Mouse (Mus musculus): ENCODE measurements around the gene Edn2.

The Edn2 gene

DNA sequence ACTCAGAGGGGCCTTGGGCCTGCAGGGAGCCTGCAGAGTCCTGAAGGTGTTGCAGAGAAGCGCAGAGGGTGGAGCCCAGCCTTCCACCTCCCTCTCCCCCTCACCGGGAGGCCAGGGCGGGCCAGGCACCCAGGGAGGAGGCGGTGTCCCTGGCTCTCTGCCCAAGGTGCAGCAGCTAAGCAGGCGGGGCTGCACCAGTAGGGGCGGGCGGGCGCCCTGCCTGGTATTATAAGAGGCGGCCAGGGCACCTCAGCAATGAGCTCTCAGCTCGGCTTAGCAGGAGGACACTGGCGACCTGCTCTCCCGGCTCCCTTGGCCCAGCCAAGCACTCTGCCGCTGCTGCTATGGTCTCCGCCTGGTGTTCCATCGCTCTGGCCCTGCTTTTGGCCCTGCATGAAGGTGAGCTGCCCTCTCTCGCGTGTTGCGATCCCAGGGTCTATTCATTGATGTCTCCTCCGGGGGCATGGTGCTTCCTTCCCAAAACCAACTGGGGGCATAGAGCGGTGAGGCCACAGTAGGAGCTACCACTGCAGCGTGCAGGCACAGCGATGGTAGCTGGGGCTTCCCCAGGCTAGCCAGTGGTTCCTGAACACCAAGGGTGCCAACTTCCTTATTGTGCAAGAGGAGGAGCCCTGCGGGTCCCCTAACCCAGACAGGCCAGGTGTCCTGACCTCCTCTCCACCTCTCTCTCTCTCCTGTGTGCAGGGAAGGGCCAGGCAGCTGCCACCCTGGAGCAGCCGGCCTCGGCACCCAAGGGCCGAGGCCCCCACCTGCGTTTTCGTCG, at the start of gene Edn2:
Edn2 (plus strand) TSS at position 41 of the 784 bp plus-strand sequence.
- DNase-seq: no peak

GRCm38 (mm10) chr4:120115516-120115915, 45.5 kb upstream of the Edn2 start:
- no peak for DNase-seq

DNA sequence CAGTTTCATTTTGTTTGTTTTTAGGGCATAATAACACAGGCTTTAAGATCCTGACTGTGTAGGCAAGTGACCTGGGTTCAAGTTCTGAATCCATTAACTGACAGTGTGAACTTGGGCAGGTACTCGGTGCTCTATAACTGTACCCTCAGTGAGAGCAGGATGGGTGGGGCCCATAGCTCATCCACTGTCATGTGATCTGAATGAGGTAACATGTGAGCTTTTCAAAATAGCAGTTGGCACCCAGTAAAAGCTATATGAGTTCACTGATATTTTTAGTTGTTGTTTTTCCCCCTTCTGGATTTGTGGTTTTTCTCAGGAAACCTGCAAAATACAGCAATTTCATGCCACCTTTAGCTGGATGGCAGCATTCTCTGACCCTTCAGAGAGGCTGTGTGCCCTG, 44.7 kb upstream of the Edn2 start:
- DNase-seq: no peak

GRCm38 (mm10) chr4:120120276-120120675, 40.7 kb upstream of the Edn2 start:
- peak in 1 of 2 experiments; percentile 21 for DNase-seq

DNA sequence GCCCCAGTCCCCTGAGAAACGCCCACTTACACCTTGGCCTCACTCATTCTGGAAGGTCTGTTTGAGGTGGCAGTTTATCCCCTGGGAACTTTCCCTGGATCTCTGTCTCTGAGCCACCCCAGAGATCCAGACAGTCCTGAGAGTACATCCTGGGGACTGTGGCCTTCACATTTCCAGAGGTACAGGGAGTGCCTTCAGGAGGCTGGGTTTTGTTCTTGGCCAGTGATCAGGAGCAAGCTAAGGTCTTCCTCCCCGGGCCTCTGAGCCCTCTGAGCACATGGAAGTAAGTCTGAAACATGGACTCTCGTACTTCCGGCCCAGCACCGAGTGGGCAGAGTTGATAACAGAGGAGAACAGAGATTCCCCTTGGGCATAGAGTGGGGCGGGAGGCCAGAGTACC, 36.4 kb upstream of the Edn2 start:
- no peak for DNase-seq

GRCm38 (mm10) chr4:120126047-120126446, 35.0 kb upstream of the Edn2 start:
- no peak for DNase-seq

GRCm38 (mm10) chr4:120127333-120127732, 33.7 kb upstream of the Edn2 start:
- no peak for DNase-seq

DNA sequence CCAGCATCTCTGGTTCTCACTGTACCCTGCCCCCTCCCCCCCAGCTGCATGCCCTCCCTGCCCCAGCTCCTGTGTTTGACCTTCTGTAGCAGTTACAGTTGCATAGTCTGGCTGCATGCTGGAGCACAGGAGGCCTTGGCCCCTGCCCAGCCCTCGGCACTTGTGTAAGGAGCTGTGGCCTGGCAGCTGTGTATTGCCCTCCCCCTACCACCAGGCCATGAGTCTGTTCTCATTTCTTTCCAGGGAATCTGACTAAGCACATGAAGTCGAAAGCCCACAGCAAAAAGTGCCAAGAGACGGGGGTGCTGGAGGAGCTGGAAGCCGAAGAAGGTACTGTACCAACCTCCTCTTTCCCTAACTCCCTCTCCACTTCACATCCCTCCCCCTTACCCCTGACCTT, 33.0 kb upstream of the Edn2 start:
- DNase-seq: no peak

DNA sequence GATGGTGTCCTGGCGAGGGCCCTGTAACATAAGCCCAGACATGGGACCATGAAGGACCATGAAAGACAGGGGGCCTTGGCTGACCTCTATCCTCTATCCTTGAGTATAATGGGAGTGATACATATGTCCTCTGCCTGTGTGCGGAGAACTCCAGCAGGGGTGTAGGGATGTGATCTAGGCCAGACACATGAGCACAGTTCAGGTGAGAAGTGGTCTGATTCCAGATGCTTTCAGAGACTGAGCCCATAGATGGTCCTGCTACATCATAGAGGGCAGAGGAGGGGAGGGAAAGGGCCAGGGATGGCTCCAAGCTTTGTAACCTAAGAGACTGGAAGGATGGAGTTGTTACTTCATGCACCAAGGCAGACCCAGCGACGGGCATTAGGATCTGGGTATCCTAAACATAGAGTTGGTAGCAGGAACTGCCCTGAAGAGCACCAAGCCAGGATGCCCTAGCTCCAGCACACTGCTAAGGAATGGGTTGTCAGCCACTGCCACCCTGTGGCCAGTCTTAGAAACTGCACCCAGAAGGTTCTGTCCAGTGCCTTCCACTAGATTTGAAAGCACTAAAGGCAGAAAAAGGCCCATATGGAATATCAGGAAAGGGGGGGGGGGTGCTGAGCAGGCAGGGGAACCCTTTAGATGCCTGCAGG, 31.6 kb upstream of the Edn2 start:
- peak in 1 of 2 experiments; percentile 22 for DNase-seq

GRCm38 (mm10) chr4:120130926-120131325, 30.1 kb upstream of the Edn2 start:
- no peak for DNase-seq

GRCm38 (mm10) chr4:120131441-120132220, 29.4 kb upstream of the Edn2 start:
- no peak for DNase-seq

- no peak for DNase-seq
These were observed 26.8 kb upstream of the Edn2 start for GRCm38 (mm10) chr4:120134223-120134622.

GRCm38 (mm10) chr4:120141810-120142209, 19.2 kb upstream of the Edn2 start:
- DNase-seq: no peak

DNA sequence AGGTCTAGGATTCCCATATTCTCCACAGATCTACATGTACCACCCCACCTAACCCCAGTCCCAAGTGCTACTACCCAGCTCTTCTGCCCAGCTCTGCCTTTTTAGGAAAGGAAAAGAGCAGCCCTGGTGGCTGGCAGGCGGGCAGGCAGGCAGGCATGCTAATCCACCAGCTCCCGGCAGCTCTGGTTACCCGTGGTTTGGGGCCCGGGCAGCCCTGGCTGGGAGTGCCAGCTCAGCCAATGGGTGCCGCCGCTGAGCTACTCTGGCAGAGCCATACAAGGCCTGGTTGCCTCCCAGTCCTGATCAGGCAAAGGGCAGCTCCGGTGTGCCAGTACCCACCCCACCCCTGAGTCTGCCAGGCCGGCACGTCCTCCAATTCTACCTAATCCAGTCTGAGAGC, 18.1 kb upstream of the Edn2 start:
- DNase-seq: no peak

DNA sequence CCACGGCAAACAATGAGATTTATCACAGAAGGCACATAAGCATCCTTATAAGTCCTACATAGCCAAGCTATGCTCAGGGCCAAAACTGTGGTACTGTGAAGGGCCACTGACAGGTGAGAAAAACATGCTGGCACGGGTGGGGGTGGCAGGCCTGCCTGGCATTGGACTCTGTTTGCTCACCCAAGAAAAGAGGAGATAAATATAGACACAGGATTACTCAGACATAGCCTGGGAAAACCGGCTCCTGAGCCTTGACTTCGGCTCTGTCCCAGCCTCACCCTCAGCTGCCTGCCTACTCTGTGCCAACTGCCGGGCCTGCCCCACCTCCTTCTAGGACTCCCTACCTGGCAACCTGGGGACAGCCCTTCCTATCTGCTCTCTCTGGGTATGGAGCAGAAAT, 16.7 kb upstream of the Edn2 start:
- no peak for DNase-seq

DNA sequence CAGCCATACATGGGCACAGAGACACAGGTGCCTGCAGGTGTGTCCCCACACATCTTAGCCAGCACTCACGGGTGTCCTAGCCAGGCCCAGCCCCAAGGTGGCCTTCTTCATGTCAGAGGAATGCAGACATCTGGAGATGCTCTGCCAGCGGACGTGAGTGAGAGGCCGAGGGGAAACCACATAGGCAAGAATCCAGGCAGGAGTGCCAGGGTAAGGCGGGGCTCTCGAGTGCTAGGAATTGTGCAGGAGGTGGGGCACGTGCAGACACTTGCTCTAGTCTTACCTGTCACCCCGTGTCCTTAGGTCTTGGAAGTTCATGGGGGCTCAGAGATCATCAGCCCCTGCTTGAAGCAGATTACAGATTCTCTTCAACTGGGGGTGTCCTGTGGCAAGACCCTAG, 15.1 kb upstream of the Edn2 start:
- DNase-seq: no peak

GRCm38 (mm10) chr4:120148291-120149141, 12.5 kb upstream of the Edn2 start:
- DNase-seq: peak in 1 of 2 experiments; percentile 18

- DNase-seq: no peak
These were observed 11.9 kb upstream of the Edn2 start for GRCm38 (mm10) chr4:120149142-120149524.

GRCm38 (mm10) chr4:120150345-120150920, 10.6 kb upstream of the Edn2 start:
- DNase-seq: no peak

DNA sequence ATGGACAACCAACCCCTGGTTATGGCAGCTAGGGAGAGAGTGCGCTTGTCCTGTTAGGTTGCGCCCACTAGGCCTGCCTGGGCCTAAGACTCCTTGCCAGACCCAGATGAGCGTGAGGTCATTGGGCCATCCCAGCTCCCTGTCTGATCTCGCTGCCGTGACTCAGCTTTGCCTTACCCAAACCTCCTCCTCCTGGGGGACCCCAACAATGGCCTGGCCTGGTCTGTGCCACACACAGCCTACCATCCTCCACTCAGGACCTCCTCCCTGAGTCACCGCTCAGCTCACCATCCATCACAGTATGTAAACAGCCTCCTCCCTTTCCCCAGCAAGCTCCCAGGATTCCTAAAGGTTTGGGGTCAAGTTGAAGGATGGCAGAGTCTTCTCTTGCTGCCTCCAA, 9.1 kb upstream of the Edn2 start:
- DNase-seq: no peak

DNA sequence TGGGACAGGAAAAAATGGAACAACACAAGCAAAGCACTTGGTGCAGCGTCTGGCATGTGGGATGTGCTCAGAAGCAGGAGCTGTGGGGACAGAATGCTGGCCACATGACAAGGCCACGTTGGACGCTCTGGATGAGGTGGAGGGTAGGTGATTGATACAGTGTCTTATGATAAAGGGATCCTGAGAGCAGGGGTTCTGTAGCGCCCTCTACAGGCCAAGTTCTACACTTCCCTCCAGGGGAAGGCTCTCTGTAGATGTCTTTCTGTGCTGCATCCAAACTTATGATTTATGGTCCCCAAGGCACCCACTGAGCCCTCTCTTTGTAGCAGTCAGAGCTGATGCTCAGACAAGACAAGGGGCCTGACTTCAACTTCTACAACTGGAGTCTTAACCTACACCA, 8.4 kb upstream of the Edn2 start:
- no peak for DNase-seq

GRCm38 (mm10) chr4:120153736-120154135, 7.3 kb upstream of the Edn2 start:
- no peak for DNase-seq
